Mouse (Mus musculus) hindlimb bud, embryonic 11.5 days (tissue): ENCODE results near the gene Rnf214.

Source experiments
- DNase-seq: peaks from one replicate; pipeline ENCODE4 v3.0.0-alpha.2; 2012; ENCODE audit warnings: low read depth, low spot score; ENCODE audit errors: extremely low spot score

Rnf214 gene

GRCm38 (mm10) chr9:45818406-45819011 lies 88.2 kb downstream of the Rnf214 start:
- no peak for DNase-seq

- no peak for DNase-seq
Measured at GRCm38 (mm10) chr9:45815525-45815924, 91.2 kb downstream of the Rnf214 start.

- DNase-seq = no peak
Measured at GRCm38 (mm10) chr9:45815113-45815512, 91.6 kb downstream of the Rnf214 start.
